Mouse (Mus musculus) cerebellum, adult (tissue): ENCODE data around the gene Tubb1.

ENCODE experiments used
- ATAC-seq: cut with Nextera tagmentation; 2 replicates; pipeline ENCODE4 v1.9.2; 2017; ENCODE audit warnings: mild to moderate bottlenecking, moderate library complexity, mixed read lengths; ENCODE audit not compliant: insufficient number of reproducible peaks, low FRiP score, low TSS enrichment

Gene Tubb1

DNA sequence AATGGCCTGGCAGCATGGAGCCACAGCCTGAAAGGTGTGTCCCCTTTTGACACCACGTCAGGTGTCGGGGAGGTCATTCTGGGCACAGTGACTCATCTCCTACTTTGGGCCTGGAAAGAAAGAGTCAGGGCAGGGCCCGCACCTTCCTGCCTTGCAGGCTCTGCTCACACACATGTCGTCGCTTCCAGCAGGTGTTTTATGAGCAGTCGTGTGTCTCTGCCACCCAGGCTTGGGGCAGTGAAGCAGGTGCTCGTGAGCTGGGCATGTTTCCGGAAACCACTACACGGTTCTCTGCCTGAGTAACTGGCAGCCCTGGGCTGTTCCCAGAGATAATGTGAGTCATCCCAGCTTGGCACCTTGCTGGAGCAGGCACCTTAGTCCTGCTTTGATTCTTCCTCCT is 8.0 kb upstream of the Tubb1 start:
- no peak for ATAC-seq

- ATAC-seq, result no peak
These were observed 7.4 kb upstream of the Tubb1 start for GRCm38 (mm10) chr2:174443046-174443445.

DNA sequence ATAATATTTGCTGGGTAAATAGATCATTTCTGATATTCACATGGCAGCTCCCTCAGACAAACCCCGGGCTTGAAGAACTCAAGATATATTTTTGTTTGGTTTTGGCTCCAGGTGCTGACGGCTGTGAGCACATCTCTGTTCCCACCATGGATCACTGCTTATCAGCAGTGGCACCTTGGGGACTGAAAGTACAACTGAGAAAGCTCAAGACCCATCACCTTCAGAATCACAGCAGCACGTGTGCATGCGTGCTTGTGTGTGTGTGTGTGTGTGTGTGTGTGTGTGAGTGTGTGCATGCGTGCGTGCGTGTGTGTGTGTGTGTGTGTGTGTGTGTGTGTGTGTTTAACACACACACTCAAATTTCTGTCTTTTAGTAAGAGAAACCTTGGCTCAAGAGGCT is 6.1 kb upstream of the Tubb1 start:
- ATAC-seq, result no peak

DNA sequence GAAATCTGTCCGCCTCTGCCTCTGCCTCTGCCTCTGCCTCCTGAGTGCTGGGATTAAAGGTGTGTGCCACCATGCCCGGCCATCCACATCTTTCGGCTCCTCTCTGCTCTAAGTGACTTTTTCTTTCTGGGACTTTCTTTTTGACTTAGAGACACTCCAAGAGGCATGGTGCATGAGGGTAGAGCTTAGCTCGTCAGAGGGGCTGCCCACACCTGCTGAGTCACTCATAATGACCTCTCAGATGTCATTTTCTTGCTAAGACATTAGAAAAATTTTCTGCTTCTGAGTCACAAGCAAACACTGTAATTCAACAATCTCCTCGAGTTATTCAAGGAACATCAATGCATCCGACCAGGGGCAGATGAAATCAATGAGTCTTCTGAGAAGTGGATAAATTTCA is 5.5 kb upstream of the Tubb1 start:
- no peak for ATAC-seq

- no peak for ATAC-seq
These were observed 4.0 kb upstream of the Tubb1 start for GRCm38 (mm10) chr2:174446492-174446891.

DNA sequence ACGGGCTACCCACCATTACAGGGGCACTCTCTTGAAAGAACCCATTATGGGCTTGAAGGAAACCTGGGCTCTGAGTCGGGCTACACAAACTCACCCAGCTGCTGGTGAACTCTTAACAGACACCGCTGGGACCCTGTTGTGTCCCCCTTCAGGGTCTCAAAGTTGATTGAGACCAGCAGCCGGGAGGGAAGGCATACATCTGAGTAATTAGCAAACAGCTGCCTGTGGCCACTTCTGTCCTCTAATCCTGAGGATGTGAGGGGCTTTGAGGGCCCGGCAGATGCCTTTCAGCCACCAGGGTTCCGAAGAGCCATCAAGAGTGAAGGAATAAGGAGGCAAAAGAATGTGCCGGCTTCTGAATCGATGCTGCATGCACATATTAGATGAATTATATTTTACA is 3.6 kb upstream of the Tubb1 start:
- ATAC-seq, result no peak

DNA sequence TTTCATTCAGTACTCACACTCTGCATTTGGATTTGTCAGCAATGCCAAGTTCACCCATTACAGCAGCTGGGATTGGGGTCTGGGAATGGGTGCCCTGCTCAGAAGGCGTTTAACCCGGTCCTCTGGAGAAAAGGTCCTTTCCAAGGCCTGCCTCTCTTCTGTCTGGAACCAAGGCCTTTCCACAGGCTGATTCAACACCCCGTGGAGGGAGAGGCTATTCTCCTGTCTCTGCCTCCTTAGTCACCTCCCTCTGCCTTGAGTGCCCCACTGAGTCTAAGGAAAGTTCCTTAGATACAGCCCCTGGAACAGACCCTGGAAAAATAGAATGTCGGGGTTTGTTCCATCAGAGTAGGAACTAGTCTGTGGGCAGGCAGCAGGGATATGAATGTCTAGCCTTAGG is 2.1 kb upstream of the Tubb1 start:
- no peak for ATAC-seq

- no peak for ATAC-seq
These were observed 3.2 kb downstream of the Tubb1 start for GRCm38 (mm10) chr2:174453681-174454080.

GRCm38 (mm10) chr2:174459365-174459764 is 8.9 kb downstream of the Tubb1 start:
- ATAC-seq, result no peak

DNA sequence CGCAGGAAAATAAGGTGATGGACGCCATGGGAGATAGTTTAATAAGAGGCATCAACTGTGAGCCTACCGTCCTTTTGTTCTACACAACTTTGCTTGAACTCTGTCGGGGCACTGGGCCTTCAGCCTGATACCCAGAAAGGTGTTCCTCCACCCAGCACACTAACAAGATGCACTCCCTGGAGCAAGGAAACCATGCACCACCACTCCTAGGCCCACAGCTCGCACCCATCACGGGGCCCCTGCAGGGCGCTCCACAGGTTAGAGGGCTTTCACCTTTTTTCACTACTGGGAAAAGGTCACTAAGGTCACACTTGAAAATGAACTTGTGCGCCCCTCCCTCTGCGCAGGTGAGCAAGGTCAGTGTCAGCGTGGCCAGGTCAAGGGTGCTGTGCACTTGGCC is 12.9 kb downstream of the Tubb1 start:
- peak; percentile 11; the same call in 1 of the 2 replicates for ATAC-seq

DNA sequence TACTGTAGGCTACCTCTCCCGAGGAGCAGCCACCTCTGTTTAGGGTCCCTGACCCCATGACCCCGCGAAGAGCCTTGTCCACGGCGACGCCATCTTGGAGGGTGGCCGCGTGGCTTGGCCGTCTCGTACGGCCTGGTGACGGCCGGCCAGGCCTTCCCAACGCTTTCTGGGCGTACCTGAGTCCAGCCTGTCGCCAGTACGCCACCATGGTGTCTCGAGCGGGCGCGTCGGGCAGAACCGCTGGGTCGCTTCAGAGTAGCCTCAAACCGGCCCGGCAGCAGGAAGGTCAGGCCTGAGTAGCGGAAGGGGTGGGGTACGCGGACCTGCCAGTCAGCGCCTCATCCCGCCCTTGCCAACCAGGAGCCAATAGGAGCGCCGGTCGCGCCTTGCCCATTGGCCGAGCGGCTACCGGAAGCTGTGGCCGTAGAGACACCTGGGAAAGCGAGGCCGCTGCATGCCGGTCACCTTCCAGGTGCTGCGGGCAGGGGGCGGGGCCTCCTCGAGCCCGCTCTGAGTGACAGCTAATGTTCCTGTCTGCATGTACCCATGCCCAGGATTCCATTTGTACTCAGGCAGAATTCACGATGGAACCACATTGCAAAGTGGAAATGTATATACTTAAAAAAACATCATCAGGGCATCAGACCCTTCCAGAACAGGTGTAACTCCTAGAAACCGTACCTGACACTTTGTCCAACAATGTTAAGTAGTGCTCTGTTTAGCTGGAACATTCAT is 13.5 kb downstream of the Tubb1 start, which contains the start of gene Atp5e:
Gene Atp5e, minus strand, starts transcription at position 317 of the 735 bp plus-strand sequence.
- peak; percentile 100 for ATAC-seq

DNA sequence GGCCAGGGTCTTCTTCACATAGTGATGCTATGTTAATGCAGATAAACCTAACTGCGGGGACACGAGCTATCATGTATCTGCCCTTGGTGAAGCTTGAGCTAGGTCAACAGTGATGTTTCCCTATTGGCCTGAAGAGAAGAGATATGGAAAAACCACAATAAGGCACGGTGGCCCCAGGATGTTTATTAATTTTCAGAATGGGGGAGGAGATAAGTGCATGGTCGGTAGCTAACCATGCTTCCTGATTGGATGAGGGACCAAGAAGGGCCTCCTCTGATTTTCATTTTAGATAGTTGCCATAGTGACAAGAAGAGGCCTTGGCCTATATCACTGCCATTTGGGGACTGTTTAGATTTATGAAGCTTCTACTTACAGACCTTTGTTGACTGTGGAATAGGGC is 19.8 kb downstream of the Tubb1 start:
- ATAC-seq, result no peak

GRCm38 (mm10) chr2:174470786-174471405 is 20.4 kb downstream of the Tubb1 start:
- no peak for ATAC-seq

GRCm38 (mm10) chr2:174472407-174472806 is 21.9 kb downstream of the Tubb1 start:
- peak; percentile 13 for ATAC-seq

- peak; percentile 90 for ATAC-seq
These were observed 22.5 kb downstream of the Tubb1 start, which contains the start of gene Prelid3b for GRCm38 (mm10) chr2:174472818-174473549. Prelid3b (minus strand) TSS chr2:174473081.

DNA sequence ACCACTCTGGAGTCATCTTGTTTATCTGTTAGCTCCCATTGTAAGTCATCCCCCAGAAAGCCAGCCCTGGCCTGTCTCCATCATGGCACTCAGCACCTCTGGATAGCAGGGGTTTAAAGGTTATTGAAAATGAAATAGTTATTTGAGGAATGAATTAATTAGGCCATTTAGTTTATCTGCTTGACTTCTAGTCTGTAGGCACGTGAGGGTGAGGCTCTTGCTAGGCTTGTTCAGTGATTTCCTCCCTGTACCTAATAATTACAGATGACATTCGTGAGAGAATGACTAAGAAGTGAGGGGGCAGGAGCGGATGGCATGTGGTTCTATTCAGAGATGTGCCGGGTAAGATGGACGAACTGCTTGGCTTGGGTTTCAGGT is 23.0 kb downstream of the Tubb1 start:
- ATAC-seq, result no peak

DNA sequence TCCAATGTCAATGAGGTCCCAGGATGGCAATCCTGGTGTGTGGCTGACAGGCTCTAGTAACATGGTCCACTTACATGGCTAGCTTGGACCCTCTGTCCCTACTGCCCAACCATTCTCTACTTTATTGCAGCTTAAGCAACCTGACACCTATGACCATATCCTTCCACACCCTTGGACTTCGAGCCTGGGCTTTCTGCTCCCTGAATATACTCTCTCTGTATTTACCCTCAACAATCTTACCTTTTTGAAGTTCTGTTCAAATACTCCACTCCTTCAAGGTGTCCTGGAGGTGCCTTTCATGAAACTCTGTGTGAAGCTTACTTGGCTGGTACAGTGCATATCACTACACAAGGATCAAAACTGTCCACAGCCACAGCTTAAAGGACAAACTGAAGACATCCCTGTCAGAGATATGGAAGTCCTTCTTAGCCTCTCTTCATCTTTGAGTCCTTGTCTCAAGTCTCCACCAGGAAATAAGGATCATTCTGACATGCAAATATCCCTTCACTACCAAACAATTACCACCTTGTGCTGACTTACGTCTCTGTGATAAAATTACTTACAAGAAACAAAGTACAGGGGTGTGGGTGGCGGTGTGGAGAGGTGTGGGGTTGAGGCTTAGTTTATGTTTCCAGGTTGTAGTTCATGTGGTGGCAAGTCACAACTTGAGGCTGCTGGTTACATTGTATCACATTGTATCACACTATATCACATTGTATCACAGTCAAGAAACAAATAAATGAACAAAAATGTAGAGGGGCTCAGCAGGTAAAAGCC is 27.2 kb downstream of the Tubb1 start:
- no peak for ATAC-seq

DNA sequence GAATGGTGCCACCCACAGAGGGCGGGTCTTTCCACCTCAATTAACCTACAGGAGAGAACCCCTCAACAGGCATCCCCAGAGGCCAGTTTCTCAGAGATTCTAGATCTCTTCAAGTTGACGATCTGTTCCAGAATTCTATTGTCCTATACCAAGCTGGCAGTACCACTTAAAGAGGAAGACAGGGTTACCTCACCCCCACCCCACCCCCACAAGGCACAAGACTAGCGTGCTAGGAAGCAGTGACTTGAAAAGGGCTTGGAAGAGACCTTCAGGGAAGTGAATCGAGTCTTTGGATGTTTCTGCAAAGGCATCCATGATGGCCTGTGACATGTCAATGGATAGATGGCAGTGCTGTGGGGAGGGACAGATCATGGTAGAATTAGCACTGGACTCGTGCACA is 28.3 kb downstream of the Tubb1 start:
- no peak for ATAC-seq

GRCm38 (mm10) chr2:174487005-174487404 is 36.5 kb downstream of the Tubb1 start:
- ATAC-seq, result no peak

DNA sequence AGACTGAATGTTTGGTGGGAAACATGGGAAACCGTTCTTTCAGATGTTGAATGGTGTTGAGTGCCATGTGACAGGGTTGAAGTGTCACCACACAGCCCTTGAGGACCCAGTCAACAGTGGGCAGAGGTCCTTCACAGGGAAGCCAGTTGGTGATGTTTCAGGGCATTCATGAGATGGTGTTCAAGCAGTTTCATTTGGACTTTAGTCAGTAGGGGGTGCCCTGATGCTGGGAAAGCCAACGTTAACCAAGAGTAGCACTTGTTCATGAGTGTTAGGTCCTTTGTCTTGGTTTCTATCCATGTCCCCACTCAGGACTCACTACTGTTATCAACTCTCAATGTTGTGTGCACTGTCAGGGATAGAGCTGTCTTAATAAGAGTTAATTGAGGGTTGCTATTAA is 42.4 kb downstream of the Tubb1 start:
- ATAC-seq, result no peak
